Mouse (Mus musculus): ENCODE results near the gene Cd244a. TPM values are rescaled to one million over a fixed set of nuclear protein-coding genes. Genes with fewer than 3 reads are reported as not detected.

Cd244a gene
- polyA plus RNA-seq, 1 experiment from 2014 or later: 0.08 TPM

- WGBS: 71% methylated on average over 4 of the region's 4 CpGs
- ATAC-seq (replicated peaks; ENCODE audit: low FRiP score, low read depth) (no peak), DNase-seq (ENCODE audit: low spot score) (no peak)
- no peaks in the 10 kb centered on the region for H3K27me3 ChIP-seq (ENCODE audit: insufficient read depth, low read length)
- H3K4me2 ChIP-seq (ENCODE audit: low read length): no peak overlapping the region
- H3K9me3 ChIP-seq (replicated peaks; ENCODE audit: low read length): no peaks in the 10 kb centered on the region
- no peak overlapping the region for H3K9ac ChIP-seq (ENCODE audit: low read depth, low read length)
- no peak overlapping the region for H3K4me3 ChIP-seq (replicated peaks; ENCODE audit: low read depth, low read length)
- no peaks in the 10 kb centered on the region for H3K4me1 ChIP-seq (replicated peaks; ENCODE audit: insufficient read depth, low read length)
- no peak overlapping the region for H3K27ac ChIP-seq
- no peak for TF ChIP-seq CTCF (IDR thresholded peaks at IDR 0.05; ENCODE audit: low read depth)
- H3K36me3 ChIP-seq (ENCODE audit: insufficient read depth, low read length): no peaks in the 10 kb centered on the region
Observed at GRCm38 (mm10) chr1:171565888-171566287, 6.9 kb downstream of the Cd244a start.

- ATAC-seq (replicated peaks; ENCODE audit: low FRiP score, low read depth): no peak
- Histone ChIP-seq H3K9ac (ENCODE audit: low read depth, low read length) (no peak overlapping the region), H3K27ac (no peak overlapping the region)
Observed at GRCm38 (mm10) chr1:171566777-171567176, 7.8 kb downstream of the Cd244a start.

GRCm38 (mm10) chr1:171568436-171568835, 9.4 kb downstream of the Cd244a start:
- no peaks in the 10 kb centered on the region for H3K27me3 ChIP-seq (ENCODE audit: insufficient read depth, low read length)
- TF ChIP-seq CTCF (IDR thresholded peaks at IDR 0.05; ENCODE audit: low read depth): peak; percentile 13; the same call in 1 of the 2 replicates
- H3K9me3 ChIP-seq (replicated peaks; ENCODE audit: low read length): no peaks in the 10 kb centered on the region
- no peak overlapping the region for H3K9ac ChIP-seq (ENCODE audit: low read depth, low read length)
- H3K4me2 ChIP-seq (ENCODE audit: low read length): no peak overlapping the region
- ATAC-seq (replicated peaks; ENCODE audit: low FRiP score, low read depth): no peak
- no peaks in the 10 kb centered on the region for H3K36me3 ChIP-seq (ENCODE audit: insufficient read depth, low read length)
- H3K4me3 ChIP-seq (replicated peaks; ENCODE audit: low read depth, low read length): no peak overlapping the region
- 64% methylated on average over 2 of the region's 2 CpGs for WGBS
- no peak for DNase-seq (ENCODE audit: low spot score)
- H3K4me1 ChIP-seq (replicated peaks; ENCODE audit: insufficient read depth, low read length): no peaks in the 10 kb centered on the region
- no peak overlapping the region for H3K27ac ChIP-seq

More at GRCm38 (mm10) chr1:171566777-171567176, 7.8 kb downstream of the Cd244a start:
- Histone ChIP-seq H3K36me3 (ENCODE audit: insufficient read depth, low read length) (no peaks in the 10 kb centered on the region), H3K9me3 (replicated peaks; ENCODE audit: low read length) (no peaks in the 10 kb centered on the region), H3K4me2 (ENCODE audit: low read length) (no peak overlapping the region), H3K4me3 (replicated peaks; ENCODE audit: low read depth, low read length) (no peak overlapping the region), H3K27me3 (ENCODE audit: insufficient read depth, low read length) (no peaks in the 10 kb centered on the region), H3K4me1 (replicated peaks; ENCODE audit: insufficient read depth, low read length) (no peaks in the 10 kb centered on the region)
- peak; percentile 79 for TF ChIP-seq CTCF (IDR thresholded peaks at IDR 0.05; ENCODE audit: low read depth)
- DNase-seq (ENCODE audit: low spot score): peak; percentile 87
- 24% methylated on average over 8 of the region's 8 CpGs for WGBS

- Histone ChIP-seq H3K36me3 (ENCODE audit: insufficient read depth, low read length) (no peaks in the 10 kb centered on the region), H3K9ac (ENCODE audit: low read depth, low read length) (no peak overlapping the region), H3K9me3 (replicated peaks; ENCODE audit: low read length) (no peaks in the 10 kb centered on the region), H3K4me1 (replicated peaks; ENCODE audit: insufficient read depth, low read length) (no peaks in the 10 kb centered on the region), H3K4me3 (replicated peaks; ENCODE audit: low read depth, low read length) (no peak overlapping the region), H3K27ac (no peak overlapping the region), H3K27me3 (ENCODE audit: insufficient read depth, low read length) (no peaks in the 10 kb centered on the region), H3K4me2 (ENCODE audit: low read length) (no peak overlapping the region)
- ATAC-seq (replicated peaks; ENCODE audit: low FRiP score, low read depth) (no peak), DNase-seq (ENCODE audit: low spot score) (no peak)
- 84% methylated on average over 7 of the region's 7 CpGs for WGBS
- TF ChIP-seq CTCF (IDR thresholded peaks at IDR 0.05; ENCODE audit: low read depth): no peak
Observed at GRCm38 (mm10) chr1:171577168-171577567, 18.2 kb downstream of the Cd244a start.

GRCm38 (mm10) chr1:171584584-171584983, 25.6 kb downstream of the Cd244a start:
- Histone ChIP-seq H3K4me1 (replicated peaks; ENCODE audit: insufficient read depth, low read length) (no peaks in the 10 kb centered on the region), H3K27me3 (ENCODE audit: insufficient read depth, low read length) (no peaks in the 10 kb centered on the region), H3K9me3 (replicated peaks; ENCODE audit: low read length) (no peaks in the 10 kb centered on the region), H3K36me3 (ENCODE audit: insufficient read depth, low read length) (no peaks in the 10 kb centered on the region), H3K4me2 (ENCODE audit: low read length) (no peak overlapping the region), H3K9ac (ENCODE audit: low read depth, low read length) (no peak overlapping the region), H3K27ac (no peak overlapping the region), H3K4me3 (replicated peaks; ENCODE audit: low read depth, low read length) (no peak overlapping the region)
- DNase-seq (ENCODE audit: low spot score): no peak
- no peak for TF ChIP-seq CTCF (IDR thresholded peaks at IDR 0.05; ENCODE audit: low read depth)
- WGBS: 88% methylated on average over 2 of the region's 2 CpGs
- no peak for ATAC-seq (replicated peaks; ENCODE audit: low FRiP score, low read depth)

GRCm38 (mm10) chr1:171604686-171605085, 45.7 kb downstream of the Cd244a start:
- 74% methylated on average over 3 of the region's 3 CpGs for WGBS
- no peaks in the 10 kb centered on the region for H3K9me3 ChIP-seq (replicated peaks; ENCODE audit: low read length)
- H3K9ac ChIP-seq (ENCODE audit: low read depth, low read length): no peak overlapping the region
- H3K4me1 ChIP-seq (replicated peaks; ENCODE audit: insufficient read depth, low read length): no peaks in the 10 kb centered on the region
- no peak for TF ChIP-seq CTCF (IDR thresholded peaks at IDR 0.05; ENCODE audit: low read depth)
- ATAC-seq (replicated peaks; ENCODE audit: low FRiP score, low read depth) (no peak), DNase-seq (ENCODE audit: low spot score) (no peak)
- H3K4me2 ChIP-seq (ENCODE audit: low read length): no peak overlapping the region
- H3K27ac ChIP-seq: no peak overlapping the region
- no peaks in the 10 kb centered on the region for H3K27me3 ChIP-seq (ENCODE audit: insufficient read depth, low read length)
- H3K4me3 ChIP-seq (replicated peaks; ENCODE audit: low read depth, low read length): no peak overlapping the region
- H3K36me3 ChIP-seq (ENCODE audit: insufficient read depth, low read length): no peaks in the 10 kb centered on the region

- H3K27me3 ChIP-seq (ENCODE audit: insufficient read depth, low read length): no peaks in the 10 kb centered on the region
- no peak overlapping the region for H3K4me2 ChIP-seq (ENCODE audit: low read length)
- no peak overlapping the region for H3K9ac ChIP-seq (ENCODE audit: low read depth, low read length)
- DNase-seq (ENCODE audit: low spot score): no peak
- no peak for ATAC-seq (replicated peaks; ENCODE audit: low FRiP score, low read depth)
- no peaks in the 10 kb centered on the region for H3K4me1 ChIP-seq (replicated peaks; ENCODE audit: insufficient read depth, low read length)
- 70% methylated on average over 3 of the region's 3 CpGs for WGBS
- TF ChIP-seq CTCF (IDR thresholded peaks at IDR 0.05; ENCODE audit: low read depth): no peak
- no peaks in the 10 kb centered on the region for H3K36me3 ChIP-seq (ENCODE audit: insufficient read depth, low read length)
- no peak overlapping the region for H3K27ac ChIP-seq
- no peak overlapping the region for H3K4me3 ChIP-seq (replicated peaks; ENCODE audit: low read depth, low read length)
- no peaks in the 10 kb centered on the region for H3K9me3 ChIP-seq (replicated peaks; ENCODE audit: low read length)
Observed at GRCm38 (mm10) chr1:171606656-171607055, 47.7 kb downstream of the Cd244a start.
